Mouse (Mus musculus) urinary bladder, postnatal 36 days (tissue): Measurements from ENCODE around the gene Cox6b2.

Experiments used
- DNase-seq, 2 experiments: peaks; one replicate each; pipeline ENCODE4 v3.0.0; 2022; ENCODE audit warnings: low spot score in 2 of 2, mixed read lengths in 1 of 2

Gene Cox6b2

GRCm38 (mm10) chr7:4764946-4765710, 12.2 kb upstream of the Cox6b2 start:
- DNase-seq: no peak

- DNase-seq: no peak
These were observed 6.8 kb upstream of the Cox6b2 start for GRCm38 (mm10) chr7:4759670-4760069.

- DNase-seq: peak; percentile 26 to 34
These were observed 698 bp downstream of the Cox6b2 start for GRCm38 (mm10) chr7:4751971-4752820.

GRCm38 (mm10) chr7:4749169-4749568, 3.7 kb downstream of the Cox6b2 start:
- DNase-seq: no peak

- DNase-seq: no peak
These were observed 4.6 kb downstream of the Cox6b2 start for GRCm38 (mm10) chr7:4748321-4748720.

GRCm38 (mm10) chr7:4747156-4747899, 5.6 kb downstream of the Cox6b2 start:
- DNase-seq: no peak

- no peak for DNase-seq
These were observed 6.4 kb downstream of the Cox6b2 start for GRCm38 (mm10) chr7:4746326-4746980.

GRCm38 (mm10) chr7:4744886-4745285, 8.0 kb downstream of the Cox6b2 start:
- DNase-seq: no peak

- no peak for DNase-seq
These were observed 9.5 kb downstream of the Cox6b2 start for GRCm38 (mm10) chr7:4743354-4743753.

- no peak for DNase-seq
These were observed 10.4 kb downstream of the Cox6b2 start for GRCm38 (mm10) chr7:4742482-4742819.

GRCm38 (mm10) chr7:4741672-4742481, 11.0 kb downstream of the Cox6b2 start:
- no peak for DNase-seq

GRCm38 (mm10) chr7:4741151-4741550, 11.7 kb downstream of the Cox6b2 start:
- peak; percentile 46 to 65 for DNase-seq

- DNase-seq: peak in 1 of 2 experiments; percentile 14
These were observed 12.6 kb downstream of the Cox6b2 start for GRCm38 (mm10) chr7:4740309-4740727.

GRCm38 (mm10) chr7:4739544-4740275, 13.2 kb downstream of the Cox6b2 start, which contains the start of gene Kmt5c:
Kmt5c (plus strand) TSS chr7:4740115.
- DNase-seq: peak; percentile 97 to 98

- no peak for DNase-seq
These were observed 13.8 kb downstream of the Cox6b2 start for GRCm38 (mm10) chr7:4739041-4739543.

- DNase-seq: no peak
These were observed 19.9 kb downstream of the Cox6b2 start for GRCm38 (mm10) chr7:4732968-4733392.

- DNase-seq: no peak
These were observed 21.8 kb downstream of the Cox6b2 start for GRCm38 (mm10) chr7:4731090-4731489.

GRCm38 (mm10) chr7:4725169-4725568, 27.7 kb downstream of the Cox6b2 start, which contains the start of gene Tmem150b:
Tmem150b (minus strand) TSS chr7:4725249.
- DNase-seq: no peak

GRCm38 (mm10) chr7:4724359-4724758, 28.5 kb downstream of the Cox6b2 start:
- DNase-seq: no peak

GRCm38 (mm10) chr7:4723508-4723907, 29.4 kb downstream of the Cox6b2 start:
- no peak for DNase-seq
